Mouse (Mus musculus) MEL (cell line): ENCODE results near the gene Ptpn14.

Experiments
- E2F4 ChIP-seq: IDR thresholded peaks from 2 replicates; pipeline ENCODE4 v1.6.1; 2011; ENCODE audit warnings: low read depth, low read length, improper control_type of control experiment, borderline replicate concordance
- ELF1 ChIP-seq: IDR thresholded peaks from 2 replicates; pipeline ENCODE4 v1.6.1; 2014; ENCODE audit warnings: low read depth, mild to moderate bottlenecking, inconsistent platforms, low read length, improper control_type of control experiment, moderate library complexity
- UBTF ChIP-seq: IDR thresholded peaks from 2 replicates; pipeline ENCODE4 v1.6.1; 2012; ENCODE audit warnings: low read depth, mild to moderate bottlenecking, inconsistent platforms, low read length, improper control_type of control experiment, moderate library complexity, borderline replicate concordance; ENCODE audit not compliant: insufficient read depth
- USF2 ChIP-seq, 2 experiments: IDR thresholded peaks; 2 replicates each; pipeline ENCODE4 v1.6.1; 2011 to 2012; ENCODE audit warnings: improper control_type of control experiment in 2 of 2, low read length in 2 of 2, borderline replicate concordance in 1 of 2, inconsistent platforms in 1 of 2, low read depth in 1 of 2, mild to moderate bottlenecking in 1 of 2; ENCODE audit not compliant: insufficient read depth in 1 of 2

DNA sequence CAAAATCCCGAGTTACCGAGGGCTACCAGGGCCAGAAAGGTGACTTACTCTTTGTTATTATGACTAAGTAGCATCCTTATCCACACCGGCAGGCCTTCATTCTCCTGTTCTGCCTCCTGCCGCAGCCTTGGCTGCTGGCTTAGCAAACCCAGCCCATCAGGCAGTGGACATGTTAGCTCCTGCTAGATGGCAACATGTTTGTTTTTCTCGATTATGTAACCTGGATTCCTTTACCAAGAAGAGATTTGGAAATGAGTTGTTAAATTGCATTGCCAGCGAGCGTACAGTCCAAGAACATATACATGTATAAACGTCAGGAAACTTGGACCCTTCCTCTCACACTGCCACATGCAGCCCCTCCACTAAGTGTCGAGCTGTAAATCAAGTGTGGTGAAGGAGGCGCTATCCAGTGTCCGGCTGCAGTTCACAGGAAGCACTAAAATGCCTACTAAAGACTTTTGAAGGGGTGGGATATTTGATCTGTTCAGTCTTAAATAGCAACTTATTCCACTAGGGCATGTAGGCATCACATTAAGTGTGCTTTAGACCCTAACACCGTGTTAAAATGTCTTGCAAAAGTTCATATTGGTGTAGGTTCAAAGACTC is 21.9 kb upstream of the Ptpn14 start:
- TF ChIP-seq UBTF: no peak
- no peak for TF ChIP-seq E2F4
- TF ChIP-seq ELF1: no peak
- no peak for TF ChIP-seq USF2 (IDR thresholded peaks at IDR 0.05; ENCODE audit: borderline replicate concordance in 1 of 2, insufficient read depth in 1 of 2, low read depth in 1 of 2, low read length in 2 of 2)
